Mouse (Mus musculus) C2C12 (cell line): ENCODE results near the gene 9830107B12Rik. TPM values are rescaled to one million over a fixed set of nuclear protein-coding genes. Genes with fewer than 3 reads are reported as not detected.
A peak's percentile ranks its signal among the peaks of the same experiment; 100 is the strongest.

Source experiments
- H3K27me3 ChIP-seq: one replicate; pipeline ENCODE4 v1.6.1; 2011; ENCODE audit not compliant: control insufficient read depth, insufficient read depth, insufficient read length
- H3K36me3 ChIP-seq: one replicate; pipeline ENCODE4 v1.6.1; 2011; ENCODE audit not compliant: control insufficient read depth, insufficient read depth
- H3K4me3 ChIP-seq: one replicate; pipeline ENCODE4 v1.5.1; 2011; ENCODE audit warnings: mild to moderate bottlenecking, control low read depth; ENCODE audit not compliant: poor library complexity, insufficient read depth, severe bottlenecking
- H3K79me2 ChIP-seq: one replicate; pipeline ENCODE4 v1.6.1; 2011; ENCODE audit not compliant: control insufficient read depth, insufficient read depth
- H3K79me3 ChIP-seq: one replicate; pipeline ENCODE4 v1.6.1; 2011; ENCODE audit warnings: low read depth, control low read depth
- H3ac ChIP-seq: one replicate; pipeline ENCODE3; 2011; ENCODE audit warnings: low read depth; ENCODE audit not compliant: control insufficient read depth, insufficient read length
- CEBPB ChIP-seq: IDR thresholded peaks from one replicate; pipeline ENCODE4 v1.6.1; 2011; ENCODE audit warnings: low read depth, mild to moderate bottlenecking, control low read depth, moderate library complexity
- CTCF ChIP-seq: IDR thresholded peaks from one replicate; pipeline ENCODE4 v1.5.1; 2011; ENCODE audit not compliant: control insufficient read depth, insufficient read depth, insufficient read length
- FOSL1 ChIP-seq: IDR thresholded peaks from one replicate; pipeline ENCODE4 v1.8.0; 2011; ENCODE audit warnings: mild to moderate bottlenecking, low read length; ENCODE audit not compliant: poor library complexity, insufficient read depth, severe bottlenecking
- MAX ChIP-seq: IDR thresholded peaks from one replicate; pipeline ENCODE4 v1.6.1; 2011; ENCODE audit warnings: mild to moderate bottlenecking, control low read depth
- MYOD1 ChIP-seq: IDR thresholded peaks from one replicate; pipeline ENCODE4 v1.6.1; 2011; ENCODE audit warnings: low read depth; ENCODE audit not compliant: control insufficient read depth, insufficient read length
- MYOG ChIP-seq: IDR thresholded peaks from one replicate; pipeline ENCODE4 v1.6.1; 2011; ENCODE audit not compliant: control insufficient read depth, insufficient read length; ENCODE audit errors: extremely low read depth
- USF1 ChIP-seq: IDR thresholded peaks from one replicate; pipeline ENCODE4 v1.6.1; 2011; ENCODE audit warnings: low read depth, mild to moderate bottlenecking, control low read depth, moderate library complexity
- polyA plus RNA-seq: library from polyadenylated mRNA; unstranded; fragments of >200 nt; fragmentation: generic; extraction: Trizol; gene quantifications from one replicate; pipeline ENCODE4 v1.2.1, GENCODE M21; 2012; ENCODE audit warnings: missing spikeins

Gene 9830107B12Rik
- polyA plus RNA-seq, 1 experiment, result not detected

DNA sequence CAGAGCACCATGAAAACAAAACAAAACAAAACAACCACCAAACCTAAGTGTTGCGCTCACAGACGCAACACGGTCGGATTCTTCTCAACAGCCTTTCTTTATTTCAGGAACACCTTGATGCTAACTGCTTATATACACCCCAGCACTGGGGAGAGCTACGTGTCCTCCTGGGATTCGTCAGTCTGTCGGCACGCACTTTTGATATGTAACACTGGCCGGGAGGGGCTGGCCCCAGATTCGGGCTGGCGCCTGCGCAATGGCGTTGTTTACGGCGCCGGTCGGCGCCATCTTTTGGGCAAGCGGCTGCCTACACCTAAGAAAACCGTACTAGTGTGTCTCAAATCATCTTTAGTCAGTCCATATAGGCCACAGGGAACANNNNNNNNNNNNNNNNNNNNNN, 25.6 kb downstream of the 9830107B12Rik start:
- Histone ChIP-seq H3K79me2 (no peaks in the 10 kb centered on the region), H3ac (no peak overlapping the region), H3K27me3 (no peaks in the 10 kb centered on the region), H3K4me3 (no peak overlapping the region), H3K79me3 (no peaks in the 10 kb centered on the region), H3K36me3 (no peaks in the 10 kb centered on the region)
- TF ChIP-seq FOSL1, result no peak
- TF ChIP-seq MYOG, result no peak

DNA sequence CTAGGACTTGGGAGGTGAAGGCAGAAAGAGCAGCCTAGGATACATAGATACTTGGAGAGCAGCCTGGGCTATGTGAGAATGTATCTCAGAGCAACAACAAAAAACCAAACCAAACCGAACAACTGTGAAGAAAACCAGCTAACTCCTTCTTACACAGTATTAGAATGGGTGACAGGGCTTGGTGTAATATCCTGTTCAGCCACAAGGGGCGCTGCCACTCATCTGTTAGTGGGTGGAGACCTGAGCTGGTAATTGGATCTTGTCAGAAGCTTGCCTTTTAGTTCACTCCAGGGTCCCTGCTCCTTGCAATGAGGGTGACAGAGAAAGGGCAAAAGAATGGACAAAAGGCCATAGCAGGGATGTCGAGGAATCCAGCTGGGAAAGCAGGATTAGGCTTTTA, 26.4 kb downstream of the 9830107B12Rik start:
- Histone ChIP-seq H3ac (no peak overlapping the region), H3K79me2 (no peaks in the 10 kb centered on the region), H3K4me3 (no peak overlapping the region), H3K27me3 (no peaks in the 10 kb centered on the region), H3K79me3 (no peaks in the 10 kb centered on the region), H3K36me3 (no peaks in the 10 kb centered on the region)
- TF ChIP-seq MAX, result no peak
- TF ChIP-seq CTCF, result peak; percentile 29
- TF ChIP-seq MYOD1, result no peak

DNA sequence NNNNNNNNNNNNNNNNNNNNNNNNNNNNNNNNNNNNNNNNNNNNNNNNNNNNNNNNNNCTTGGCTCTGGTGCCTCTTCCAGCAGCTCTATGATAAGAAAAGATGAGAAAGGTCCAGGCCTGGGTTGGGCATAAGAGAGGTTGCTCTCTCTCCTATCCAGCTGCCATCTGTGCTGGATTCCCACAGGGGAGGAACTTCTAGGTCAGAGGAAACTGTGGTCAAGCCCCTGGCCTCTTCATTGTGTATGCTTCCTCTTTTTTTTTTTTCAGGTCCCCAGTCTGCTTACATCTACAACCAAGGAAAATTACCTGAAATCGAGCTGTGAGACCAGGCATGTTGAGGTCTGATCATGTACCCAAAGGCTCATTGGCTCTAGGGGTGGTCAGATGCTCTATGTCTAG, 27.5 kb downstream of the 9830107B12Rik start:
- Histone ChIP-seq H3K79me2 (no peaks in the 10 kb centered on the region), H3K79me3 (no peaks in the 10 kb centered on the region), H3K4me3 (no peak overlapping the region), H3K36me3 (no peaks in the 10 kb centered on the region), H3K27me3 (no peaks in the 10 kb centered on the region), H3ac (no peak overlapping the region)
- TF ChIP-seq CTCF (no peak), FOSL1 (no peak), MYOD1 (no peak), MYOG (no peak), CEBPB (no peak), USF1 (no peak), MAX (no peak)

DNA sequence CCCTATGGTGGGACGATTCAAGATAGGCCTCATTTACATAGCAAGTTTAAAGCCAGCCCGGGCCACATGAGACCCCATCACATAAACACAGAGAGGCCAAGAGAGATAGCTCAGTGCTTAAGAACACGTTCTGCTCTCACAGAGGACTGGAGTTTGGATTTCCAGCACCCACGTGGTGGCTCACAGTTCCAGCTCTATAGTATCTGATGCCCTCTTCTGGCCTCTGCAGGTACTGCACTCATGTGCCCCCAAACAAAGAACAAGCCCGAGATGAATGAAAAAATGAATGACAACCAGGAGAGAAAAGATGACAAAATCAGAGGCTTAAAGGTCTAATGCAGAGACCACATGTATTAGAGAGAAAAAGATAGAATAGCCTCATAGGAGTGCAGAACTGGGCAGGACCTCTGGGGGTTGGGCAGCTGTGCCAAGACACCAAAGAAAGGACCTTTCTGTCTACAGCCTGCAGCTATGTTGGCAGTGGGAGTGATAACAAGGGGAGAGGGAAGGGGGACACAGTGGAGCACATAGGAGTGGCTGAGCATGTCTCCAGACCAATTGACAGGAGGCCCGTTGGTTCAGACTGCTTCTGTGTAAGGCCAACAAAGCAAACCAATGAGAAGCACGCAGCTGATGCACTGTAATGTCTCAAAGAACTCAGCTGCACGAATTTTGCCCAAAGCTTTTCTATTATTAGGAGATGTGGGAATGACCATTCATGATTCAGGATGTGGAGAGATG, 35.4 kb downstream of the 9830107B12Rik start:
- peaks cover 4% of the 10 kb centered on the region for H3K27me3 ChIP-seq
- no peaks in the 10 kb centered on the region for H3K79me3 ChIP-seq
- TF ChIP-seq MYOG, result no peak
- TF ChIP-seq USF1, result no peak
- no peak for TF ChIP-seq FOSL1
- TF ChIP-seq CEBPB, result no peak
- no peak for TF ChIP-seq MYOD1
- no peak for TF ChIP-seq MAX
- TF ChIP-seq CTCF, result no peak
- H3ac ChIP-seq, result no peak overlapping the region
- no peak overlapping the region for H3K4me3 ChIP-seq
- no peaks in the 10 kb centered on the region for H3K36me3 ChIP-seq
- no peaks in the 10 kb centered on the region for H3K79me2 ChIP-seq

DNA sequence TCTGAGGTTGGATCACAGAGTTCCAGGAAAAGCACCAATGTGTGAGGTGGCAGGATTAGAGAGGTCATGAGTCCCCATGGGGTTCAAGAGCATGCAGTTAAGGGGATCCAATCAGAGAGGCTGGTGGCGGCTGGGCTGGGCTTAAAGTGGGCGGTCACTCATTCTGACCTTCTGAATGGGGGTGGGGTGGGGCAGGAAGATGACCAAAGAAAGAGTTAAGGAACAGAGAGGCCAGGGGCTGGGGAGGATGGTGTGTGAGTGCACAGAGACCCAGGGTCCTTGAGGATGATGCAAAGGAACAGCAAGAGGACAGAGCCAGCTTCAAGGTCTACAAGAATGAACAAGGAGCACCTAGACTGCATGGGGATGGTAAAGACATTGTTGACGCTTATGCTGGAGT, 37.5 kb downstream of the 9830107B12Rik start:
- TF ChIP-seq MAX, result no peak
- no peak for TF ChIP-seq CTCF
- TF ChIP-seq MYOG, result no peak
- no peak for TF ChIP-seq CEBPB
- no peak for TF ChIP-seq MYOD1
- TF ChIP-seq FOSL1, result no peak
- TF ChIP-seq USF1, result no peak
- Histone ChIP-seq H3K79me3 (no peaks in the 10 kb centered on the region), H3K27me3 (peaks cover 7% of the 10 kb centered on the region), H3K4me3 (no peak overlapping the region), H3K36me3 (no peaks in the 10 kb centered on the region), H3ac (no peak overlapping the region), H3K79me2 (no peaks in the 10 kb centered on the region)

DNA sequence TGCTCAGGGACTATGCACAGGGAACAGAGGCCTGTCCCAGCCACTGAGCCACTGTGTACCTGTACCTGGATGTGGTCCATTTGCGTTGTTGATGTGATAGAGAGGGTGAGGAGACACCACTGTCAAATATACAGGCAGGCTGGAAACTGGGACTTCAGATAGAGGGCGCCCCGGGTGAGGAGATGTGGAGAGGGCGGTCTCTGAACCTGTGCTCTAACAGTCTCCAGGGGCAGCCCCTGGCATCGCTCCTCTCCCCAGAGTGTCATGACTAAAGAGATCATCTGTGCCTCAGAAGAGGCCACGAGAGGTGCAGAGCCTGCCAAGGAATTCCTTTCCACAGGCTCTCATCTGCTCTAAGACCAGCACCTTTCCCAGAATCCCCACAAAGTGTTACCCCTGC, 38.2 kb downstream of the 9830107B12Rik start:
- H3K79me3 ChIP-seq, result no peaks in the 10 kb centered on the region
- no peak overlapping the region for H3ac ChIP-seq
- no peak for TF ChIP-seq MAX
- TF ChIP-seq CTCF, result no peak
- no peak for TF ChIP-seq FOSL1
- TF ChIP-seq USF1, result no peak
- no peak for TF ChIP-seq CEBPB
- no peaks in the 10 kb centered on the region for H3K36me3 ChIP-seq
- peaks cover 7% of the 10 kb centered on the region for H3K27me3 ChIP-seq
- no peak overlapping the region for H3K4me3 ChIP-seq
- no peaks in the 10 kb centered on the region for H3K79me2 ChIP-seq

DNA sequence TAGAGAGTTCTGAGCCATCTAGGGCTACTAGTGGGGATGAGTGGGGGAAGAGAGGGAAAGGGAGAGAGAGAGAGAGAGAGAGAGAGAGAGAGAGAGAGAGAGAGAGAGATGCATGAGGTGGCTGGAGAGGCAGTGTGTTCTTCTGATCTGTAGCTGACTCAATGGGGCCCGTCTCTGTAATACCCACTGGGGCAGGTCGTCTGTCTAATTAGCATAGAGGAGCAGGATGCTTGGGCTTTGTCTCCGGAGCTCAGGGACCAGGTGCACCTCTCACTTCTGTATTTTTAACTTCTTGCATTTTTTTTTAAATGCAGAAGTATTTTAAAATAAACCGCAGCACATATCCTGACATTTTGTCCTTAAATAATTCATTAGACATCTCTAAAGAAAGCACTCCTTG, 38.7 kb downstream of the 9830107B12Rik start:
- TF ChIP-seq USF1, result no peak
- TF ChIP-seq MAX, result no peak
- TF ChIP-seq FOSL1, result no peak
- no peak for TF ChIP-seq MYOG
- TF ChIP-seq CEBPB, result no peak
- no peak for TF ChIP-seq MYOD1
- no peak for TF ChIP-seq CTCF

More for the DNA sequence above, 38.7 kb downstream of the 9830107B12Rik start:
- Histone ChIP-seq H3K36me3 (no peaks in the 10 kb centered on the region), H3K79me3 (no peaks in the 10 kb centered on the region), H3K27me3 (peaks cover 7% of the 10 kb centered on the region), H3K79me2 (no peaks in the 10 kb centered on the region), H3K4me3 (no peak overlapping the region), H3ac (no peak overlapping the region)
